9 mouse cellular contexts compared by ENCODE assay signal in genomic region chrX:11806896-11807252, GRCm38 (mm10).
A peak's percentile ranks its signal among the peaks of the same experiment; 100 is the strongest.
DNase-seq lines count a peak whose midpoint lies in the region; ATAC-seq and TF ChIP-seq lines count a peak whose summit lies in the region.
"Had no signal": no experiment of that assay in that cellular context is flagged by ENCODE, and none has a peak within 500 bp of the region (broad histone marks: within the 10 kb centered on the region; RNA-seq: fewer than 3 reads in every experiment).

No protein-coding gene starts in this region.

- WGBS in liver, embryonic 12.5 days (ENCODE audit: insufficient replicate concordance): 4% methylated on average over 22 of the region's 22 CpGs

- TF ChIP-seq CTCF in gastrocnemius, adult 2 months (IDR thresholded peaks at IDR 0.05): no peak
- no peak for TF ChIP-seq CTCF in testis, adult 2 months (IDR thresholded peaks at IDR 0.05; ENCODE audit: control insufficient read depth, insufficient read depth, insufficient replicate concordance, low read depth, low read length)

- H3K27me3 ChIP-seq in testis, adult 2 months (ENCODE audit: control insufficient read depth, insufficient read depth, low read length): no peaks in the 10 kb centered on the region
- H3K27me3 ChIP-seq in liver, embryonic 12.5 days (replicated peaks): peaks cover 70% of the 10 kb centered on the region
- H3K27me3 ChIP-seq: CH12.LX had no signal

- no peaks in the 10 kb centered on the region for H3K36me3 ChIP-seq in testis, adult 2 months (ENCODE audit: control insufficient read depth, insufficient read depth, low read length)
- no peaks in the 10 kb centered on the region for H3K36me3 ChIP-seq in liver, embryonic 12.5 days

- peaks cover 5% of the 10 kb centered on the region; the same call in 1 of the 2 replicates for H3K4me1 ChIP-seq in testis, adult 2 months (ENCODE audit: control insufficient read depth, insufficient read depth, low read length)
- H3K4me1 ChIP-seq in liver, embryonic 12.5 days: peaks cover 23% of the 10 kb centered on the region

- H3K4me3 ChIP-seq in gastrocnemius, adult 2 months: peak overlapping the region; percentile 76
- H3K4me3 ChIP-seq in testis, adult 2 months (ENCODE audit: control insufficient read depth, low read depth, low read length): peak overlapping the region; percentile 46
- H3K4me3 ChIP-seq in liver, embryonic 12.5 days: peak overlapping the region; percentile 46

- peak overlapping the region; percentile 73 for H3K4me2 ChIP-seq in liver, embryonic 12.5 days

- H3K27ac ChIP-seq in gastrocnemius, adult 2 months: peak overlapping the region; percentile 71
- H3K27ac ChIP-seq in testis, adult 2 months (ENCODE audit: control insufficient read depth, insufficient read depth, low read depth, low read length): peak overlapping the region; percentile 64; the same call in 1 of the 2 replicates
- no peak overlapping the region for H3K27ac ChIP-seq in liver, embryonic 12.5 days

- H3K9ac ChIP-seq in liver, embryonic 12.5 days: no peak overlapping the region

- no peak for TF ChIP-seq POLR2A in testis, adult 2 months (IDR thresholded peaks at IDR 0.05; ENCODE audit: control insufficient read depth, low read depth, low read length)

- no peak for DNase-seq in gastrocnemius, adult 2 months
- DNase-seq in gastrocnemius, postnatal 25 days: no peak
- no peak for DNase-seq in testis, postnatal 14 days (ENCODE audit: low spot score)
- DNase-seq in urinary bladder, postnatal 36 days (ENCODE audit: low spot score in 2 of 2): no peak
- DNase-seq in gastrocnemius, postnatal 4 days (ENCODE audit: low spot score in 2 of 2): no peak
- DNase-seq in lung, postnatal 14 days: no peak

- intact Hi-C loops in gastrocnemius, adult 2 months (cut with DNase I): loop anchor here (5.0 to 10.0 kb wide), 3 partner anchors 165 to 328 kb away; no protein-coding TSS in a partner anchor

- no peak for ATAC-seq in liver, embryonic 12.5 days

- H3K9me3 ChIP-seq in liver, embryonic 12.5 days (replicated peaks): no peaks in the 10 kb centered on the region
